Mouse (Mus musculus): ENCODE measurements around the gene Noto.

DNA sequence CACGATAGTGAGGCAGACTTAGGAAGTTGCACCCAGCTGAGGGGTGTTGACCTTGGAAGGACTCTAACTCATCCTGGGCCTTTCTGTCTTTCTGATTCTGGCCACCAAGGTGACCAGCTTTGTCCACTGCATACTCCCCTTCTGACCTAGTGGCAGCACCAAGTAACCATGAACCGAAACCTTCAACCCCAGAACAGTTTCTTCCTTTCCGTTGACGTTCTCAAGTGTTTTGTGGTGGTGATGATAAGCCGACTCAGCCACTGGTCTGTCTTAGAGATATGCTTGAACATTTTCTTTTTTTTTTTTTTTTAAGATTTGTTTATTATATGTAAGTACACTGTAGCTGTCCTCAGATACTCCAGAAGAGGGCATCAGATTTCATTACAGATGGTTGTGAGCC, 35.1 kb upstream of the Noto start:
- no peak for TF ChIP-seq TAL1 (IDR thresholded peaks at IDR 0.05; ENCODE audit: low read length)
- TF ChIP-seq GATA1 (IDR thresholded peaks at IDR 0.05; ENCODE audit: low read length): no peak
